Mouse (Mus musculus) CH12.LX (cell line): Measurements from ENCODE around the gene Pik3ip1.

ENCODE experiments used
- CTCF ChIP-seq, 2 experiments: IDR thresholded peaks in 1 of 2; conservative IDR thresholded peaks in 1 of 2; 2 replicates each; pipeline ENCODE4 v1.5.1; 2011 to 2012; ENCODE audit warnings: low read depth in 2 of 2, low read length in 2 of 2, improper control_type of control experiment in 1 of 2, inconsistent platforms in 1 of 2, mild to moderate bottlenecking in 1 of 2, moderate library complexity in 1 of 2
- EP300 ChIP-seq: IDR thresholded peaks from 2 replicates; pipeline ENCODE4 v1.6.1; 2011; ENCODE audit warnings: low read length, improper control_type of control experiment
- GABPA ChIP-seq: IDR thresholded peaks from 2 replicates; pipeline ENCODE4 v1.6.1; 2012; ENCODE audit warnings: low read depth, low read length, improper control_type of control experiment, inconsistent platforms; ENCODE audit not compliant: insufficient replicate concordance
- MAX ChIP-seq: IDR thresholded peaks from 2 replicates; pipeline ENCODE4 v1.6.1; 2011; ENCODE audit warnings: low read length, improper control_type of control experiment
- MEF2A ChIP-seq: IDR thresholded peaks from 2 replicates; pipeline ENCODE4 v1.6.1; 2014; ENCODE audit warnings: low read depth, mild to moderate bottlenecking, inconsistent platforms, low read length, improper control_type of control experiment, borderline replicate concordance
- POLR2A ChIP-seq: IDR thresholded peaks from 2 replicates; pipeline ENCODE4 v1.6.1; 2011; ENCODE audit warnings: low read depth, mild to moderate bottlenecking, improper control_type of control experiment, low read length
- POLR2AphosphoS2 ChIP-seq: IDR thresholded peaks from 2 replicates; pipeline ENCODE4 v1.6.1; 2011; ENCODE audit warnings: low read depth, low read length, improper control_type of control experiment
- RAD21 ChIP-seq: IDR thresholded peaks from 2 replicates; pipeline ENCODE4 v1.6.1; 2011; ENCODE audit warnings: low read depth, mild to moderate bottlenecking, low read length, improper control_type of control experiment, moderate library complexity
- SIN3A ChIP-seq: IDR thresholded peaks from 2 replicates; pipeline ENCODE4 v1.6.1; 2012; ENCODE audit warnings: low read length, improper control_type of control experiment, inconsistent platforms
- UBTF ChIP-seq: IDR thresholded peaks from 2 replicates; pipeline ENCODE4 v1.6.1; 2012; ENCODE audit warnings: low read depth, mild to moderate bottlenecking, inconsistent platforms, low read length, improper control_type of control experiment, moderate library complexity
- ZKSCAN1 ChIP-seq: IDR thresholded peaks from 2 replicates; pipeline ENCODE4 v1.6.1; 2012; ENCODE audit warnings: low read depth, inconsistent platforms, low read length, improper control_type of control experiment, borderline replicate concordance
- ZNF384 ChIP-seq: IDR thresholded peaks from 2 replicates; pipeline ENCODE4 v1.6.1; 2012; ENCODE audit warnings: low read depth, low read length, improper control_type of control experiment, inconsistent platforms

GRCm38 (mm10) chr11:3307875-3308274 lies 22.3 kb upstream of the Pik3ip1 start:
- TF ChIP-seq UBTF (no peak), ZKSCAN1 (no peak), CTCF (conservative IDR thresholded peaks at IDR 0.05 in 1 of 2, IDR thresholded peaks at IDR 0.05 in 1 of 2; ENCODE audit: low read depth in 2 of 2, low read length in 2 of 2) (no peak), EP300 (0 out of 2 replicates have a peak, but pooled peaks have one; percentile 35), RAD21 (no peak), POLR2A (no peak), GABPA (no peak), SIN3A (no peak), ZNF384 (no peak), POLR2AphosphoS2 (no peak), MEF2A (no peak), MAX (no peak)
